Mouse (Mus musculus) liver (tissue): ENCODE measurements around the gene Cdkn2a.

Source experiments
- DNase-seq: peaks from one replicate; pipeline ENCODE4 v3.0.0-alpha.2; 2020; ENCODE audit warnings: mixed read lengths

The Cdkn2a gene

GRCm38 (mm10) chr4:89294486-89295440 is at the start of gene Cdkn2a:
Cdkn2a (minus strand) TSS chr4:89294653.
- peak; percentile 28 for DNase-seq

GRCm38 (mm10) chr4:89313461-89313860 is 19.0 kb upstream of the Cdkn2a start:
- peak; percentile 43 for DNase-seq

GRCm38 (mm10) chr4:89310491-89311254 is 16.2 kb upstream of the Cdkn2a start, which contains the start of gene Cdkn2b:
Cdkn2b (minus strand) TSS chr4:89311039.
- peak; percentile 88 for DNase-seq

- no peak for DNase-seq
Observed at GRCm38 (mm10) chr4:89309996-89310395, 15.5 kb upstream of the Cdkn2a start.

GRCm38 (mm10) chr4:89308001-89308400 is 13.5 kb upstream of the Cdkn2a start:
- no peak for DNase-seq

- no peak for DNase-seq
Observed at GRCm38 (mm10) chr4:89306798-89307365, 12.4 kb upstream of the Cdkn2a start.

- no peak for DNase-seq
Observed at GRCm38 (mm10) chr4:89305691-89306090, 11.2 kb upstream of the Cdkn2a start.

GRCm38 (mm10) chr4:89303281-89303995 is 9.0 kb upstream of the Cdkn2a start:
- DNase-seq, result no peak

- no peak for DNase-seq
Observed at GRCm38 (mm10) chr4:89302129-89302528, 7.7 kb upstream of the Cdkn2a start.

GRCm38 (mm10) chr4:89299721-89300120 is 5.3 kb upstream of the Cdkn2a start:
- no peak for DNase-seq

- DNase-seq, result no peak
Observed at GRCm38 (mm10) chr4:89295441-89296220, 1.2 kb upstream of the Cdkn2a start.

- DNase-seq, result no peak
Observed at GRCm38 (mm10) chr4:89294091-89294485, 365 bp downstream of the Cdkn2a start.

GRCm38 (mm10) chr4:89293516-89293915 is 937 bp downstream of the Cdkn2a start:
- DNase-seq, result no peak

- no peak for DNase-seq
Observed at GRCm38 (mm10) chr4:89289028-89289427, 5.4 kb downstream of the Cdkn2a start.

- DNase-seq, result no peak
Observed at GRCm38 (mm10) chr4:89286566-89286965, 7.9 kb downstream of the Cdkn2a start.

- no peak for DNase-seq
Observed at GRCm38 (mm10) chr4:89285688-89286087, 8.8 kb downstream of the Cdkn2a start.

GRCm38 (mm10) chr4:89282661-89283060 is 11.8 kb downstream of the Cdkn2a start:
- no peak for DNase-seq

- peak; percentile 25 for DNase-seq
Observed at GRCm38 (mm10) chr4:89282036-89282566, 12.4 kb downstream of the Cdkn2a start.

GRCm38 (mm10) chr4:89281236-89281635 is 13.2 kb downstream of the Cdkn2a start:
- DNase-seq, result no peak

- DNase-seq, result no peak
Observed at GRCm38 (mm10) chr4:89279641-89280040, 14.8 kb downstream of the Cdkn2a start.

GRCm38 (mm10) chr4:89277381-89277940 is 17.0 kb downstream of the Cdkn2a start:
- DNase-seq, result no peak
